Mouse (Mus musculus): ENCODE data around the gene Ewsr1.

Ewsr1 gene

GRCm38 (mm10) chr11:5057856-5058641, 41.0 kb downstream of the Ewsr1 start, which contains the start of gene Rasl10a:
Gene Rasl10a (plus strand): TSS chr11:5058128.
- no peak for DNase-seq (ENCODE audit: low read depth)

- no peak for DNase-seq (ENCODE audit: low read depth)
Measured at GRCm38 (mm10) chr11:5057541-5057855, 41.6 kb downstream of the Ewsr1 start.

- no peak for DNase-seq (ENCODE audit: low read depth)
Measured at GRCm38 (mm10) chr11:5057064-5057463, 42.0 kb downstream of the Ewsr1 start.

- DNase-seq (ENCODE audit: low read depth) = no peak
Measured at GRCm38 (mm10) chr11:5055945-5056938, 42.8 kb downstream of the Ewsr1 start.

- DNase-seq (ENCODE audit: low read depth) = no peak
Measured at GRCm38 (mm10) chr11:5054874-5055273, 44.2 kb downstream of the Ewsr1 start.

GRCm38 (mm10) chr11:5054151-5054550, 44.9 kb downstream of the Ewsr1 start:
- DNase-seq (ENCODE audit: low read depth) = no peak

- no peak for DNase-seq (ENCODE audit: low read depth)
Measured at GRCm38 (mm10) chr11:5052200-5052854, 46.7 kb downstream of the Ewsr1 start.

- DNase-seq (ENCODE audit: low read depth) = no peak
Measured at GRCm38 (mm10) chr11:5051629-5052028, 47.4 kb downstream of the Ewsr1 start.

GRCm38 (mm10) chr11:5046321-5046926, 52.6 kb downstream of the Ewsr1 start:
- no peak for DNase-seq (ENCODE audit: low read depth)

GRCm38 (mm10) chr11:5042645-5043381, 56.3 kb downstream of the Ewsr1 start:
- no peak for DNase-seq (ENCODE audit: low read depth)

GRCm38 (mm10) chr11:5041144-5041780, 57.8 kb downstream of the Ewsr1 start:
- no peak for DNase-seq (ENCODE audit: low read depth)

- no peak for DNase-seq (ENCODE audit: low read depth)
Measured at GRCm38 (mm10) chr11:5040585-5040984, 58.5 kb downstream of the Ewsr1 start.

- DNase-seq (ENCODE audit: low read depth) = no peak
Measured at GRCm38 (mm10) chr11:5037146-5037854, 61.8 kb downstream of the Ewsr1 start.

- no peak for DNase-seq (ENCODE audit: low read depth)
Measured at GRCm38 (mm10) chr11:5035421-5035820, 63.6 kb downstream of the Ewsr1 start.

GRCm38 (mm10) chr11:5033136-5033535, 65.9 kb downstream of the Ewsr1 start:
- no peak for DNase-seq (ENCODE audit: low read depth)

GRCm38 (mm10) chr11:5032706-5033105, 66.4 kb downstream of the Ewsr1 start:
- no peak for DNase-seq (ENCODE audit: low read depth)

GRCm38 (mm10) chr11:5028228-5028627, 70.8 kb downstream of the Ewsr1 start:
- no peak for DNase-seq (ENCODE audit: low read depth)

- DNase-seq (ENCODE audit: low read depth) = no peak
Measured at GRCm38 (mm10) chr11:5025108-5025507, 74.0 kb downstream of the Ewsr1 start.

Data from c-Kit-positive CD71-negative TER-119-negative erythroid progenitor cells, embryonic 14.5 days (primary cell).